Mouse (Mus musculus): ENCODE data around the gene Bcas1. TPM values are rescaled to one million over a fixed set of nuclear protein-coding genes. Genes with fewer than 3 reads are reported as not detected.
"Not testable (repeated sequence)": the region's sequence is repeated elsewhere in the genome, so short reads cannot be mapped to it uniquely, and the experiment has no call there.

Bcas1 gene
- polyA plus RNA-seq, 1 experiment from 2014 or later = 1.8 TPM

- Histone ChIP-seq H3K9me3 (ENCODE audit: control insufficient read depth, low read length) (no peaks in the 10 kb centered on the region), H3K27ac (ENCODE audit: low read depth, low read length) (no peak overlapping the region), H3K27me3 (ENCODE audit: control insufficient read depth, insufficient read depth, low read length) (no peaks in the 10 kb centered on the region), H3K36me3 (ENCODE audit: control insufficient read depth, insufficient read depth, low read length) (no peaks in the 10 kb centered on the region), H3K4me1 (replicated peaks; ENCODE audit: control insufficient read depth, insufficient read depth, low read length) (no peaks in the 10 kb centered on the region; the same call in 1 of the 2 replicates), H3K4me2 (replicated peaks; ENCODE audit: low read depth, low read length) (no peak overlapping the region), H3K9ac (ENCODE audit: low read depth, low read length) (no peak overlapping the region), H3K4me3 (ENCODE audit: low read depth, low read length) (no peak overlapping the region)
- 70% methylated on average over 7 of the region's 7 CpGs for WGBS
- DNase-seq (ENCODE audit: low spot score) = no peak
- ATAC-seq (ENCODE audit: low FRiP score) = no peak
Measured at GRCm38 (mm10) chr2:170461652-170462051, 34.0 kb upstream of the Bcas1 start.

- H3K4me1 ChIP-seq (replicated peaks; ENCODE audit: control insufficient read depth, insufficient read depth, low read length) = no peaks in the 10 kb centered on the region; the same call in 1 of the 2 replicates
- peak; percentile 42 for DNase-seq (ENCODE audit: low spot score)
Measured at GRCm38 (mm10) chr2:170459805-170460204, 32.2 kb upstream of the Bcas1 start.

DNA sequence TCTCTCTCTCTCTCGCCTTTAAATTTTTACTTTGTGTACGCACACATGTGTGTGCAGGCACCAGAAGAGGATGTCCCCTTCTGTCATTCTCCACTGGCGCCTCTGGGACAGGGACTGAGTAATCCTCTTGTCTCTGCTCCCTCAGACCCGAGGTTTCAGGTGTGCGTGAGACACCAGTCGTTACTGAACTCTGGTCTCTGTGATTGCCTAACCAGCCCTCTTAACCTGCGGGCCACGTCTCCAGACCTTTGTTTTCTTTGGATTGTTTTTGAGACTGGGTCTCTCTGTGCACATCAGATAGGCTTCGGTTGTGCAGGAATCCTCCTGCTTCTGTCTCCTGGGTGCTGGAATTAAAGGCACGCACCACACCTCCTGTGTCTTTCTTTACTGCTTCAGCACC lies 31.5 kb upstream of the Bcas1 start:
- Histone ChIP-seq H3K36me3 (ENCODE audit: control insufficient read depth, insufficient read depth, low read length) (no peaks in the 10 kb centered on the region), H3K27ac (ENCODE audit: low read depth, low read length) (no peak overlapping the region), H3K4me3 (ENCODE audit: low read depth, low read length) (no peak overlapping the region), H3K4me1 (replicated peaks; ENCODE audit: control insufficient read depth, insufficient read depth, low read length) (no peaks in the 10 kb centered on the region; the same call in 1 of the 2 replicates), H3K9me3 (ENCODE audit: control insufficient read depth, low read length) (no peaks in the 10 kb centered on the region), H3K9ac (ENCODE audit: low read depth, low read length) (no peak overlapping the region), H3K4me2 (replicated peaks; ENCODE audit: low read depth, low read length) (no peak overlapping the region), H3K27me3 (ENCODE audit: control insufficient read depth, insufficient read depth, low read length) (no peaks in the 10 kb centered on the region)
- DNase-seq (ENCODE audit: low spot score) (no peak), ATAC-seq (ENCODE audit: low FRiP score) (no peak)
- WGBS = 63% methylated on average over 10 of the region's 10 CpGs

More at GRCm38 (mm10) chr2:170459805-170460204, 32.2 kb upstream of the Bcas1 start:
- 20% methylated on average over 9 of the region's 9 CpGs for WGBS
- Histone ChIP-seq H3K9ac (ENCODE audit: low read depth, low read length) (no peak overlapping the region), H3K4me3 (ENCODE audit: low read depth, low read length) (no peak overlapping the region), H3K9me3 (ENCODE audit: control insufficient read depth, low read length) (no peaks in the 10 kb centered on the region), H3K36me3 (ENCODE audit: control insufficient read depth, insufficient read depth, low read length) (no peaks in the 10 kb centered on the region), H3K27ac (ENCODE audit: low read depth, low read length) (no peak overlapping the region), H3K27me3 (ENCODE audit: control insufficient read depth, insufficient read depth, low read length) (no peaks in the 10 kb centered on the region), H3K4me2 (replicated peaks; ENCODE audit: low read depth, low read length) (no peak overlapping the region)
- ATAC-seq (ENCODE audit: low FRiP score) = no peak

GRCm38 (mm10) chr2:170453809-170454208 lies 26.2 kb upstream of the Bcas1 start:
- not testable (repeated sequence) for H3K9ac ChIP-seq (ENCODE audit: low read depth, low read length); H3K4me2 ChIP-seq (replicated peaks; ENCODE audit: low read depth, low read length); H3K27ac ChIP-seq (ENCODE audit: low read depth, low read length); H3K4me3 ChIP-seq (ENCODE audit: low read depth, low read length); H3K36me3 ChIP-seq (ENCODE audit: control insufficient read depth, insufficient read depth, low read length); H3K4me1 ChIP-seq (replicated peaks; ENCODE audit: control insufficient read depth, insufficient read depth, low read length); ATAC-seq (ENCODE audit: low FRiP score); H3K9me3 ChIP-seq (ENCODE audit: control insufficient read depth, low read length); DNase-seq (ENCODE audit: low spot score); H3K27me3 ChIP-seq (ENCODE audit: control insufficient read depth, insufficient read depth, low read length)
- WGBS = 43% methylated on average over 3 of the region's 4 CpGs

- H3K4me2 ChIP-seq (replicated peaks; ENCODE audit: low read depth, low read length) = no peak overlapping the region
- 0 out of 2 replicates have a peak, but pooled peaks have one; percentile 4 for ATAC-seq (ENCODE audit: low FRiP score)
- 12% methylated on average over 9 of the region's 9 CpGs for WGBS
- DNase-seq (ENCODE audit: low spot score) = peak; percentile 93
- no peaks in the 10 kb centered on the region; the same call in 1 of the 2 replicates for H3K27me3 ChIP-seq (ENCODE audit: control insufficient read depth, insufficient read depth, low read length)
- H3K4me3 ChIP-seq (ENCODE audit: low read depth, low read length) = no peak overlapping the region
- H3K4me1 ChIP-seq (replicated peaks; ENCODE audit: control insufficient read depth, insufficient read depth, low read length) = no peaks in the 10 kb centered on the region
- H3K9ac ChIP-seq (ENCODE audit: low read depth, low read length) = no peak overlapping the region
- no peaks in the 10 kb centered on the region for H3K36me3 ChIP-seq (ENCODE audit: control insufficient read depth, insufficient read depth, low read length)
- no peaks in the 10 kb centered on the region for H3K9me3 ChIP-seq (ENCODE audit: control insufficient read depth, low read length)
- no peak overlapping the region for H3K27ac ChIP-seq (ENCODE audit: low read depth, low read length)
Measured at GRCm38 (mm10) chr2:170450933-170451332, 23.3 kb upstream of the Bcas1 start.

GRCm38 (mm10) chr2:170447651-170448050 lies 20.0 kb upstream of the Bcas1 start:
- DNase-seq (ENCODE audit: low spot score) = no peak
- WGBS = 63% methylated on average over 10 of the region's 10 CpGs
- Histone ChIP-seq H3K4me3 (ENCODE audit: low read depth, low read length) (no peak overlapping the region), H3K9ac (ENCODE audit: low read depth, low read length) (no peak overlapping the region), H3K27ac (ENCODE audit: low read depth, low read length) (no peak overlapping the region), H3K4me2 (replicated peaks; ENCODE audit: low read depth, low read length) (no peak overlapping the region), H3K9me3 (ENCODE audit: control insufficient read depth, low read length) (no peaks in the 10 kb centered on the region), H3K27me3 (ENCODE audit: control insufficient read depth, insufficient read depth, low read length) (no peaks in the 10 kb centered on the region; the same call in 1 of the 2 replicates), H3K4me1 (replicated peaks; ENCODE audit: control insufficient read depth, insufficient read depth, low read length) (no peaks in the 10 kb centered on the region), H3K36me3 (ENCODE audit: control insufficient read depth, insufficient read depth, low read length) (no peaks in the 10 kb centered on the region)
- no peak for ATAC-seq (ENCODE audit: low FRiP score)

DNA sequence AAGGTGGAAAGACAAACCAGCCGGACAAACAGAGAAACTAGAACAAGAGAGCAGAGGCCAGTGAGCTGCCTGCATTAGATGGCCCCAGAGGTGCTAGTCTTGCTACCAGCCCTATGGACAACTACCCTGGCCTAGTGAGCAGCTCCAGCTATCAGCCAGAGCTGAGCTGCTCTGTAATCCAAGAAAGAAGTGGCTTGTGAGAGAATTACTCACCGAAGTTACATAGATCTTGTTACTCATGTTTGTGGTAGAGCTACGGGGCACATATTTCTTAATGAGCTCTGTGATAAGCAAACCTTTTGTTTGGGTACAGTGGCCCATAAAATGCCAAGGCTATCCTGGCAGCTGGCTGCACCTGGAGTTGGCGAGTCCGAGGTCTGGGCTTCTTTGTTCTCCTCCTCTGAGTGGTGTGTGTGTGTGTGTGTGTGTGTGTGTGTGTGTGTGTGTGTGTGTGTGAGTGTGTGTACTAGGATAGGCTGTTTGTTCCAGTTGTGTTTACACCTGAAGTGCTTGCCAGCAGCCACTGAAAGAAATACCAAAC lies 19.3 kb upstream of the Bcas1 start:
- no peaks in the 10 kb centered on the region for H3K36me3 ChIP-seq (ENCODE audit: control insufficient read depth, insufficient read depth, low read length)
- no peaks in the 10 kb centered on the region; the same call in 1 of the 2 replicates for H3K27me3 ChIP-seq (ENCODE audit: control insufficient read depth, insufficient read depth, low read length)
- H3K27ac ChIP-seq (ENCODE audit: low read depth, low read length) = no peak overlapping the region
- H3K4me2 ChIP-seq (replicated peaks; ENCODE audit: low read depth, low read length) = no peak overlapping the region
- 85% methylated on average over 5 of the region's 5 CpGs for WGBS
- H3K9ac ChIP-seq (ENCODE audit: low read depth, low read length) = no peak overlapping the region
- no peak for ATAC-seq (ENCODE audit: low FRiP score)
- H3K9me3 ChIP-seq (ENCODE audit: control insufficient read depth, low read length) = no peaks in the 10 kb centered on the region
- H3K4me1 ChIP-seq (replicated peaks; ENCODE audit: control insufficient read depth, insufficient read depth, low read length) = no peaks in the 10 kb centered on the region
- no peak for DNase-seq (ENCODE audit: low spot score)
- H3K4me3 ChIP-seq (ENCODE audit: low read depth, low read length) = no peak overlapping the region

GRCm38 (mm10) chr2:170445861-170446260 lies 18.2 kb upstream of the Bcas1 start:
- 92% methylated on average over 5 of the region's 5 CpGs for WGBS
- no peaks in the 10 kb centered on the region for H3K4me1 ChIP-seq (replicated peaks; ENCODE audit: control insufficient read depth, insufficient read depth, low read length)
- no peak overlapping the region for H3K27ac ChIP-seq (ENCODE audit: low read depth, low read length)
- H3K4me3 ChIP-seq (ENCODE audit: low read depth, low read length) = no peak overlapping the region
- H3K36me3 ChIP-seq (ENCODE audit: control insufficient read depth, insufficient read depth, low read length) = no peaks in the 10 kb centered on the region
- no peak overlapping the region for H3K4me2 ChIP-seq (replicated peaks; ENCODE audit: low read depth, low read length)
- no peaks in the 10 kb centered on the region for H3K9me3 ChIP-seq (ENCODE audit: control insufficient read depth, low read length)
- no peak for ATAC-seq (ENCODE audit: low FRiP score)
- no peaks in the 10 kb centered on the region for H3K27me3 ChIP-seq (ENCODE audit: control insufficient read depth, insufficient read depth, low read length)
- no peak for DNase-seq (ENCODE audit: low spot score)
- H3K9ac ChIP-seq (ENCODE audit: low read depth, low read length) = no peak overlapping the region

DNA sequence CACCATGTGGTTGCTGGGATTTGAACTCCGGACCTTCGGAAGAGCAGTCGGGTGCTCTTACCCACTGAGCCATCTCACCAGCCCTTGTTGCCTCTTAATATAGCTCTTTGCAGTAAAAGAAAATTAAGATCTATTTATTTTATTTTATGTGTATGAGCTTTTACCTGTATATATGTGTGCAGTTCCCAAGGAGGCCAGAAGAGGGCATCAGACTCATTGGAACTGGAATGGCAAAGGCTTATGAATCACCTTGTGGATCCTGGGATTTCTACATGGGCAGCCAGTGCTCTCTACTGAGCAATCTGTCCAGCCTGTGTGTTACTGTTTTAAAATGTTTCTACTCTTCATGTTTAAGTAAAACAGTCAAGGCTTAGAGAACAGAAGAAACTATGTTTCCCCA lies 14.9 kb upstream of the Bcas1 start:
- Histone ChIP-seq H3K9ac (ENCODE audit: low read depth, low read length) (no peak overlapping the region), H3K4me1 (replicated peaks; ENCODE audit: control insufficient read depth, insufficient read depth, low read length) (no peaks in the 10 kb centered on the region), H3K4me3 (ENCODE audit: low read depth, low read length) (no peak overlapping the region), H3K9me3 (ENCODE audit: control insufficient read depth, low read length) (no peaks in the 10 kb centered on the region), H3K27me3 (ENCODE audit: control insufficient read depth, insufficient read depth, low read length) (no peaks in the 10 kb centered on the region), H3K27ac (ENCODE audit: low read depth, low read length) (no peak overlapping the region), H3K36me3 (ENCODE audit: control insufficient read depth, insufficient read depth, low read length) (no peaks in the 10 kb centered on the region), H3K4me2 (replicated peaks; ENCODE audit: low read depth, low read length) (no peak overlapping the region)
- 74% methylated on average over 3 of the region's 3 CpGs for WGBS
- DNase-seq (ENCODE audit: low spot score) = peak; percentile 31
- ATAC-seq (ENCODE audit: low FRiP score) = no peak
